Mouse (Mus musculus): ENCODE data around the gene Gm28053. TPM values are rescaled to one million over a fixed set of nuclear protein-coding genes. Genes with fewer than 3 reads are reported as not detected.

Gene Gm28053
- polyA plus RNA-seq, 1 experiment from 2014 or later = 2.2 TPM

DNA sequence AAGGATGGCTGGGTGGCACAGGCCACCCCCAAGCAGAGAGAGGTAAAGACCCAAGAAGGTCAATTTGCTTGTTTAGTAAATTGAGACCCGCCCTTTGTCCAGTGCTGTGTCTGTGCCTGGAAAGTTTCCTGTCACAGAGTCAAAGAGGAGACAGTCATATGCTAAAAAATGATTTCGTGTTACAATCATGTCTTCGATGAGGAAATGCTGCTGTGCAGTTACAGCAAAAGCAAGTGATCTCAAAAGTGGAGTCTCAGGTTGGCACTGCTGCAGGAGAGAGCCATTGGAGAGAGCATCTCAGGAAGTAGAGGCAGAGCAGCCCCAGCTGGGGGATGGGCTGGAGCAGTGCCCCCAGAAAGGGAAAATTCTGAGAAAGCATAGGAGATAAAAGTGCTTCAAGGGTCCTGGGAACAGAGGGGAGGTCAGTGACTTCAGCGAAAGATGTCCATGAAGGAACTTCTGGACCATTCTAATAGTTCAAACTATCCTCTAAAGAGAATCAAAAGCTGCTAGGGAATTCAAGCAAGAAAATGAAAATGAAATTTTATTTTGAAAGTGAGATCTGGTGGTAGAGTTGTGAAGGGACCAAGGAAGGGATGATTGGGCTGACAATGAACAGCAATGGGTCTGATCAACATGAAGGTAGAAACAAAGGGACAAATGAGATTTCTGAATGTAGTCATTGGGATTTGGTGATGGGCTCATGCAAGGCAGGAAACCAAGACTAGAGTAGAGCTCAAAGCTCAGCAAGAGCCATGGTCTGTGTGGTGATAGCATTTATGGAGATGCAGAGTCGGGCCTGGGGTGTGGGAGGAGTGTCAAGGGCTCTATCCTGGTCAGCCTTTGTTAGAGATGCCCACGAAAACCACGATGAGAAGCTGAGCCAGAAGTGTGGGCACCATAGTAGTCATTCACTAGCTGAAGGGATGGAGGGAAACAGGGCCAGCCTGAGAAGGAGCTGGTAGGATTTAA is 32.4 kb upstream of the Gm28053 start:
- WGBS = 63% methylated on average over 7 of the region's 7 CpGs
- Histone ChIP-seq H3K36me3 (ENCODE audit: control insufficient read depth, insufficient read depth, low read length) (no peaks in the 10 kb centered on the region), H3K27me3 (replicated peaks; ENCODE audit: control insufficient read depth, insufficient read depth, low read length) (no peaks in the 10 kb centered on the region), H3K4me2 (no peak overlapping the region), H3K4me3 (ENCODE audit: low read depth, low read length) (no peak overlapping the region), H3K9me3 (ENCODE audit: control insufficient read depth, low read length) (no peaks in the 10 kb centered on the region), H3K4me1 (replicated peaks; ENCODE audit: control insufficient read depth, insufficient read depth, low read length) (no peaks in the 10 kb centered on the region), H3K27ac (ENCODE audit: low read depth, low read length) (no peak overlapping the region), H3K9ac (ENCODE audit: low read depth, low read length) (no peak overlapping the region)
- DNase-seq (ENCODE audit: low spot score) (no peak), ATAC-seq (replicated peaks; ENCODE audit: low FRiP score) (no peak)

- no peak overlapping the region for H3K9ac ChIP-seq (ENCODE audit: low read depth, low read length)
- DNase-seq (ENCODE audit: low spot score) = no peak
- H3K9me3 ChIP-seq (ENCODE audit: control insufficient read depth, low read length) = no peaks in the 10 kb centered on the region
- no peaks in the 10 kb centered on the region for H3K27me3 ChIP-seq (replicated peaks; ENCODE audit: control insufficient read depth, insufficient read depth, low read length)
- no peak overlapping the region for H3K4me3 ChIP-seq (ENCODE audit: low read depth, low read length)
- WGBS = 58% methylated on average over 2 of the region's 2 CpGs
- no peak overlapping the region; the same call in 1 of the 2 replicates for H3K4me2 ChIP-seq
- H3K36me3 ChIP-seq (ENCODE audit: control insufficient read depth, insufficient read depth, low read length) = no peaks in the 10 kb centered on the region
- no peak overlapping the region for H3K27ac ChIP-seq (ENCODE audit: low read depth, low read length)
- no peak for ATAC-seq (replicated peaks; ENCODE audit: low FRiP score)
- no peaks in the 10 kb centered on the region for H3K4me1 ChIP-seq (replicated peaks; ENCODE audit: control insufficient read depth, insufficient read depth, low read length)
These were observed 31.3 kb upstream of the Gm28053 start for GRCm38 (mm10) chr6:48687077-48687476.

DNA sequence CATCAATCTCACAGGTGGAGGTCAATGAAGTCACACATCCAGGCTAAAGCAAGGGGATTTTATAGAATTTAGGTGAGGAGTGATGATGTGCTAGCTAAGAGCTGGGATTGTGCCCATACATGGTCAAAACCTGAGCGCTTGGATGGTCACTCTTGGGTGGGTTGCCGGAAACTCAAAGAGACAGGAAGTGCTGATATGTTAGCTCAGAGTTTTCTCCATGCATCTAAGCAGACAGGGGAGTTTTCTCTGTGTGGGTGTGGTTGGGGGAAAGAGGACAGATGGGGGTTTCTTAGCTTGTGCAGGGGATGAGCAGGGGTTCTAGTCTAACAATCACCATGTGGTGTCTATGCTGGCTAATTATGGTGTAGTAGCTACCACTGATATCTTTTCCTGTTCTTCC is 29.1 kb upstream of the Gm28053 start:
- 71% methylated on average over 2 of the region's 2 CpGs for WGBS
- Histone ChIP-seq H3K9ac (ENCODE audit: low read depth, low read length) (no peak overlapping the region), H3K36me3 (ENCODE audit: control insufficient read depth, insufficient read depth, low read length) (no peaks in the 10 kb centered on the region), H3K4me1 (replicated peaks; ENCODE audit: control insufficient read depth, insufficient read depth, low read length) (no peaks in the 10 kb centered on the region), H3K27ac (ENCODE audit: low read depth, low read length) (no peak overlapping the region), H3K4me3 (ENCODE audit: low read depth, low read length) (no peak overlapping the region), H3K9me3 (ENCODE audit: control insufficient read depth, low read length) (no peaks in the 10 kb centered on the region), H3K27me3 (replicated peaks; ENCODE audit: control insufficient read depth, insufficient read depth, low read length) (no peaks in the 10 kb centered on the region), H3K4me2 (no peak overlapping the region)
- DNase-seq (ENCODE audit: low spot score) (no peak), ATAC-seq (replicated peaks; ENCODE audit: low FRiP score) (no peak)

- no peak overlapping the region for H3K27ac ChIP-seq (ENCODE audit: low read depth, low read length)
- no peak for DNase-seq (ENCODE audit: low spot score)
- no peak overlapping the region for H3K4me3 ChIP-seq (ENCODE audit: low read depth, low read length)
- 71% methylated on average over 6 of the region's 6 CpGs for WGBS
- no peak overlapping the region for H3K4me2 ChIP-seq
- H3K27me3 ChIP-seq (replicated peaks; ENCODE audit: control insufficient read depth, insufficient read depth, low read length) = no peaks in the 10 kb centered on the region
- no peaks in the 10 kb centered on the region for H3K4me1 ChIP-seq (replicated peaks; ENCODE audit: control insufficient read depth, insufficient read depth, low read length)
- no peaks in the 10 kb centered on the region for H3K36me3 ChIP-seq (ENCODE audit: control insufficient read depth, insufficient read depth, low read length)
- H3K9me3 ChIP-seq (ENCODE audit: control insufficient read depth, low read length) = no peaks in the 10 kb centered on the region
- no peak overlapping the region for H3K9ac ChIP-seq (ENCODE audit: low read depth, low read length)
- ATAC-seq (replicated peaks; ENCODE audit: low FRiP score) = no peak
These were observed 25.4 kb upstream of the Gm28053 start for GRCm38 (mm10) chr6:48692962-48693361.

DNA sequence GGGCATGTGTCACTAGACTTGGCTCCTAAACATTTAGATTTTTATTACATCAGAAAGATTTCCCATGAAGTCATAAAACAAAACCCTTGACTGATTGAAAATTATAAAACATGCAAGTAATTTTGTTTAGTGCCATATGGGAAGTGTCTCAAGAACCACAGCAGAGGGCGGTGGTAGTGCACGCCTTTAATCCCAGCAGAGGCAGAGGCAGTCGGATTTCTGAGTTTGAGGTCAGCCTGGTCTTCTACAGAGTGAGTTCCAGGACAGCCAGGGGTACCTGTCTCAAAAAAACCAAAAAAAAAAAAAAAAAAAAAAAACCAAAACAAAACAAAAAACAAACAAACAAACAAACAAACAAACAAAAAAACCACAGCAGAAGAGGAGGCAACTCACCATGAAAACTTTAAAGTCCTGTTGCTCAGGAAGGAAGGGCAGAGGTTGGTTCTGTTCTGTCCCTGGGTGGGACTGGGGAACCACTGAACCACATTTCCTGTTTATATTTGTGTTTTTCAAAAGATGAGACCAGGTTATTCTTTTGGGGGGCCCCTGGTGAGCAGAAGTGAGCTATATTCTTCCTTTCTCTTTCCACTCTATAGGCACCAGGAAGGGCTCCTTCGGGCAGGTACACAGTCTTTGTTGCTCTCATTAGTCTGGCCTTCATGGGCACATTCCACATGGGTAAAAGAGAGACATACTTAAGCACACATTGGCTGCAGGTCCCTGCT is 21.4 kb upstream of the Gm28053 start:
- Histone ChIP-seq H3K27ac (ENCODE audit: low read depth, low read length) (no peak overlapping the region), H3K4me2 (no peak overlapping the region), H3K9ac (ENCODE audit: low read depth, low read length) (no peak overlapping the region), H3K27me3 (replicated peaks; ENCODE audit: control insufficient read depth, insufficient read depth, low read length) (no peaks in the 10 kb centered on the region; the same call in 1 of the 2 replicates), H3K36me3 (ENCODE audit: control insufficient read depth, insufficient read depth, low read length) (no peaks in the 10 kb centered on the region), H3K4me3 (ENCODE audit: low read depth, low read length) (no peak overlapping the region), H3K9me3 (ENCODE audit: control insufficient read depth, low read length) (no peaks in the 10 kb centered on the region), H3K4me1 (replicated peaks; ENCODE audit: control insufficient read depth, insufficient read depth, low read length) (no peaks in the 10 kb centered on the region)
- ATAC-seq (replicated peaks; ENCODE audit: low FRiP score) (no peak), DNase-seq (ENCODE audit: low spot score) (no peak)
- WGBS = 76% methylated on average over 4 of the region's 4 CpGs

- ATAC-seq (replicated peaks; ENCODE audit: low FRiP score) = no peak
- 37% methylated on average over 1 of the region's 1 CpGs for WGBS
- no peak overlapping the region for H3K27ac ChIP-seq (ENCODE audit: low read depth, low read length)
- no peak overlapping the region for H3K4me3 ChIP-seq (ENCODE audit: low read depth, low read length)
- H3K4me2 ChIP-seq = no peak overlapping the region
- no peaks in the 10 kb centered on the region for H3K4me1 ChIP-seq (replicated peaks; ENCODE audit: control insufficient read depth, insufficient read depth, low read length)
- no peaks in the 10 kb centered on the region for H3K36me3 ChIP-seq (ENCODE audit: control insufficient read depth, insufficient read depth, low read length)
- no peaks in the 10 kb centered on the region; the same call in 1 of the 2 replicates for H3K27me3 ChIP-seq (replicated peaks; ENCODE audit: control insufficient read depth, insufficient read depth, low read length)
- no peak for DNase-seq (ENCODE audit: low spot score)
- H3K9me3 ChIP-seq (ENCODE audit: control insufficient read depth, low read length) = no peaks in the 10 kb centered on the region
- no peak overlapping the region for H3K9ac ChIP-seq (ENCODE audit: low read depth, low read length)
These were observed 20.9 kb upstream of the Gm28053 start for GRCm38 (mm10) chr6:48697555-48697930.

DNA sequence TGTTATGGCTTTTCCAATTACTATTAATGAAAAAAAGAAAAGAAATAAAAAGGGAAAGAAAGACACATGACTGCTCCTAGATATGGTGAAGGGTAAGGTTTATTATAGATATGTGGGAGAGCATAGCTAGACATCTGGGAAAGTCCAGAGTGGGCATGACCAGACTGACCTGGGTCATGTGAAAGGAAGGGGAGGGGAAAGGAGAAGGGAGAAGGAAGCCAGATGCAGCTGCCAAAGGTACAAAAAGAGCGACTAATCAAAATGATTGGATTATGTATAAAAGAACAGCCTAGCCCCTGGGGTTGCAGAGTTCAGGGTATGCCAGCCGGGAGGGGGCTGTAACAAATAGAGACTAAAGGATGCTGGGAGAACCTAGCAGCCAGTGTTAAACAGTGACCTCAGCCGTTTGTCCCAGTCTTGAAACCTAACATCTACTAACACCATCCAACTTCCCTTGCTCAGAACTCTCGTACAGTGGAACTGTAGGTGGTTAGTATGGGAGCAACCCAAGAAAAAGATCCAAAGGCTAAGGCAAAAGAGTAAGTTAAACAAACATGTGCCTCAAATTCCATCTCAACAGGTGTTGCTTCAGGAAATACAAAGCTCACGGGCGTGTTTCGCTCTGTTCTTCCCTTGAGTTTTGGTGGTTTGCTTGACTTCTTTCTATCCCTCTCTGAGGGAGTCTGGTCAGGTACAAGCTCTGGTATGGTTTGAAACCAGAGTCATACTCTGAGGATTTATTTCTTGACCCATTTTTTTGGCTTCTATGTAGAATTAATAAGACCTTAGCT is 20.1 kb upstream of the Gm28053 start:
- H3K36me3 ChIP-seq (ENCODE audit: control insufficient read depth, insufficient read depth, low read length) = no peaks in the 10 kb centered on the region
- no peak overlapping the region for H3K4me2 ChIP-seq
- DNase-seq (ENCODE audit: low spot score) (no peak), ATAC-seq (replicated peaks; ENCODE audit: low FRiP score) (no peak)
- no peaks in the 10 kb centered on the region; the same call in 1 of the 2 replicates for H3K27me3 ChIP-seq (replicated peaks; ENCODE audit: control insufficient read depth, insufficient read depth, low read length)
- H3K9ac ChIP-seq (ENCODE audit: low read depth, low read length) = no peak overlapping the region
- WGBS = 69% methylated on average over 7 of the region's 7 CpGs
- no peaks in the 10 kb centered on the region for H3K9me3 ChIP-seq (ENCODE audit: control insufficient read depth, low read length)
- no peak overlapping the region for H3K27ac ChIP-seq (ENCODE audit: low read depth, low read length)
- no peaks in the 10 kb centered on the region for H3K4me1 ChIP-seq (replicated peaks; ENCODE audit: control insufficient read depth, insufficient read depth, low read length)
- no peak overlapping the region for H3K4me3 ChIP-seq (ENCODE audit: low read depth, low read length)

DNA sequence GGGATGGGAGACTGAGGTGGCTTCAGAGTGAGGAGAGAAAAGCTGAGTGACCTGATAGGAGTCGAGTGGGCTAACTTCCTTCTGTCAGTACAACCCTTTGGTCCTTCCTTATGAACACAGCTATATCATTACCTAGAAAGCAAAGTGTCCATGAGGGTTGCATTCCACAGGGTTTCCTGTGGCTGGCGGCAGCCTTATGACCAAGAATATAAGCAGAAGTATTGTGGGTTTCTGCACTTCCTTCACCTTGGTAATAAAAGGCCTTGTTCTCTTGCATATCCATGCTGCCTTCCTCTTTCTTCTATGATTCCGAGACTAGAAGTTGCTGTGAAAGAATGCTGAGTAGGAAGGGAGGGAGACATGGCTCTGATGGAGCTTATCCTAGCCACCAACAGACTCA is 19.5 kb upstream of the Gm28053 start:
- Histone ChIP-seq H3K27ac (ENCODE audit: low read depth, low read length) (no peak overlapping the region), H3K9me3 (ENCODE audit: control insufficient read depth, low read length) (no peaks in the 10 kb centered on the region), H3K4me3 (ENCODE audit: low read depth, low read length) (no peak overlapping the region), H3K27me3 (replicated peaks; ENCODE audit: control insufficient read depth, insufficient read depth, low read length) (no peaks in the 10 kb centered on the region; the same call in 1 of the 2 replicates), H3K4me1 (replicated peaks; ENCODE audit: control insufficient read depth, insufficient read depth, low read length) (no peaks in the 10 kb centered on the region), H3K4me2 (no peak overlapping the region), H3K9ac (ENCODE audit: low read depth, low read length) (no peak overlapping the region), H3K36me3 (ENCODE audit: control insufficient read depth, insufficient read depth, low read length) (no peaks in the 10 kb centered on the region)
- 37% methylated on average over 3 of the region's 3 CpGs for WGBS
- DNase-seq (ENCODE audit: low spot score) (no peak), ATAC-seq (replicated peaks; ENCODE audit: low FRiP score) (no peak)

Measured in liver, embryonic 11.5 days (tissue).